Comparison of ENCODE assay signal across 10 mouse cellular contexts in the genomic region with DNA sequence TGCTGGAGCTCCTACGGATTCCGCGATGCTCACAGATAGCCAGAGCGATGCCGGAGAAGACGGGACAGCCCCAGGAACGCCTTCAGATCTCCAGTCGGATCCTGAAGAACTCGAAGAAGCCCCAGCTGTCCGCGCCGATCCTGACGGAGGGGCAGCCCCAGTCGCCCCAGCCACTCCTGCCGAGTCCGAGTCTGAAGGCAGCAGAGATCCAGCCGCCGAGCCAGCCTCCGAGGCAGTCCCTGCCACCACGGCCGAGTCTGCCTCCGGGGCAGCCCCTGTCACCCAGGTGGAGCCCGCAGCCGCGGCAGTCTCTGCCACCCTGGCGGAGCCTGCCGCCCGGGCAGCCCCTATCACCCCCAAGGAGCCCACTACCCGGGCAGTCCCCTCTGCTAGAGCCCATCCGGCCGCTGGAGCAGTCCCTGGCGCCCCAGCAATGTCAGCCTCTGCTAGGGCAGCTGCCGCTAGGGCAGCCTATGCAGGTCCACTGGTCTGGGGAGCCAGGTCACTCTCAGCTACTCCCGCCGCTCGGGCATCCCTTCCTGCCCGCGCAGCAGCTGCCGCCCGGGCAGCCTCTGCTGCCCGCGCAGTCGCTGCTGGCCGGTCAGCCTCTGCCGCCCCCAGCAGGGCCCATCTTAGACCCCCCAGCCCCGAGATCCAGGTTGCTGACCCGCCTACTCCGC. TPM values are rescaled to one million over a fixed set of nuclear protein-coding genes. Genes with fewer than 3 reads are reported as not detected.
DNase-seq lines count a peak whose midpoint lies in the region; ATAC-seq and TF ChIP-seq lines count a peak whose summit lies in the region.
"Had no signal": no experiment of that assay in that cellular context is flagged by ENCODE, and none has a peak within 500 bp of the region (broad histone marks: within the 10 kb centered on the region; RNA-seq: fewer than 3 reads in every experiment).

No protein-coding gene starts in this region.

- H3K9ac ChIP-seq in heart, embryonic 11.5 days (ENCODE audit: low read depth, low read length): no peak overlapping the region
- H3K9ac ChIP-seq in hindbrain, embryonic 11.5 days (ENCODE audit: low read depth, low read length): no peak overlapping the region
- H3K9ac ChIP-seq in liver, postnatal 0 days (replicated peaks): no peak overlapping the region

- H3K4me2 ChIP-seq in heart, embryonic 11.5 days: peak overlapping the region; percentile 75
- H3K4me2 ChIP-seq in hindbrain, embryonic 11.5 days (replicated peaks; ENCODE audit: low read depth, low read length): peak overlapping the region; percentile 47
- H3K4me2 ChIP-seq in liver, postnatal 0 days (ENCODE audit: low read depth, low read length): no peak overlapping the region

- no peak overlapping the region for H3K27ac ChIP-seq in heart, embryonic 11.5 days (ENCODE audit: low read depth, low read length)
- H3K27ac ChIP-seq in hindbrain, embryonic 11.5 days (ENCODE audit: low read depth, low read length): no peak overlapping the region
- no peak overlapping the region for H3K27ac ChIP-seq in liver, postnatal 0 days (ENCODE audit: low read depth)

- H3K4me3 ChIP-seq in heart, embryonic 11.5 days (ENCODE audit: low read depth, low read length): peak overlapping the region; percentile 46
- peak overlapping the region; percentile 78 for H3K4me3 ChIP-seq in G1E (ENCODE audit: low read depth, low read length)
- H3K4me3 ChIP-seq in hindbrain, embryonic 11.5 days (ENCODE audit: low read depth, low read length): peak overlapping the region; percentile 20
- H3K4me3 ChIP-seq in liver, postnatal 0 days (ENCODE audit: low read depth, low read length): 0 out of 2 replicates have a peak overlapping the region, but pooled peaks have one; percentile 13

- H3K4me1 ChIP-seq in heart, embryonic 11.5 days (ENCODE audit: control insufficient read depth, insufficient read depth, low read length): no peaks in the 10 kb centered on the region; the same call in 1 of the 2 replicates
- H3K4me1 ChIP-seq in G1E (ENCODE audit: insufficient read depth, low read depth, low read length): peaks cover 6% of the 10 kb centered on the region
- H3K4me1 ChIP-seq in hindbrain, embryonic 11.5 days (replicated peaks; ENCODE audit: control insufficient read depth, insufficient read depth, low read length): peaks cover 5% of the 10 kb centered on the region; the same call in 1 of the 2 replicates
- no peaks in the 10 kb centered on the region for H3K4me1 ChIP-seq in liver, postnatal 0 days (ENCODE audit: insufficient read depth)

- H3K9me3 ChIP-seq in heart, embryonic 11.5 days (replicated peaks; ENCODE audit: control insufficient read depth, low read length): peaks cover 53% of the 10 kb centered on the region
- peaks cover 48% of the 10 kb centered on the region for H3K9me3 ChIP-seq in G1E (replicated peaks)
- H3K9me3 ChIP-seq in hindbrain, embryonic 11.5 days (ENCODE audit: control insufficient read depth, low read length): peaks cover 21% of the 10 kb centered on the region
- H3K9me3 ChIP-seq in liver, postnatal 0 days (ENCODE audit: low read length): peaks cover 16% of the 10 kb centered on the region

- no peak for DNase-seq in heart, adult 9 months (ENCODE audit: low spot score in 2 of 2)
- DNase-seq in G1E (ENCODE audit: low spot score): no peak
- no peak for DNase-seq in hindbrain, embryonic 11.5 days (ENCODE audit: low spot score)
- no peak for DNase-seq in liver, postnatal 0 days
- DNase-seq in layer of hippocampus, adult 9-11 months: no peak
- DNase-seq in gastrocnemius, adult 18-20 months (ENCODE audit: low spot score): no peak
- no peak for DNase-seq in adrenal gland, adult 18-20 months (ENCODE audit: low spot score in 2 of 2)
- DNase-seq: lung, postnatal 10 days; right cerebral cortex, postnatal 4 days had no signal

- H3K27me3 ChIP-seq in heart, embryonic 11.5 days (ENCODE audit: control insufficient read depth, insufficient read depth, low read length): peaks cover 21% of the 10 kb centered on the region
- no peaks in the 10 kb centered on the region for H3K27me3 ChIP-seq in G1E (ENCODE audit: insufficient read depth, low read length)
- peaks cover 21% of the 10 kb centered on the region for H3K27me3 ChIP-seq in hindbrain, embryonic 11.5 days (ENCODE audit: control insufficient read depth, insufficient read depth, low read length)
- H3K27me3 ChIP-seq in liver, postnatal 0 days (ENCODE audit: insufficient read depth, low read length): peaks cover 45% of the 10 kb centered on the region

- no peak for ATAC-seq in heart, embryonic 11.5 days (replicated peaks; ENCODE audit: insufficient number of reproducible peaks, low FRiP score, low TSS enrichment)
- ATAC-seq in G1E (ENCODE audit: extremely low read depth, insufficient number of reproducible peaks, low FRiP score, poor library complexity, severe bottlenecking): no peak
- ATAC-seq in hindbrain, embryonic 11.5 days (ENCODE audit: low FRiP score): no peak
- ATAC-seq in liver, postnatal 0 days: no peak

- TF ChIP-seq CTCF in G1E (IDR thresholded peaks at IDR 0.05; ENCODE audit: low read depth, low read length): no peak
- TF ChIP-seq CTCF in liver, postnatal 0 days (IDR thresholded peaks at IDR 0.05; ENCODE audit: low read depth): no peak

- H3K36me3 ChIP-seq in heart, embryonic 11.5 days (ENCODE audit: control insufficient read depth, insufficient read depth, low read length): no peaks in the 10 kb centered on the region
- peaks cover 21% of the 10 kb centered on the region for H3K36me3 ChIP-seq in G1E (replicated peaks)
- H3K36me3 ChIP-seq in hindbrain, embryonic 11.5 days (ENCODE audit: control insufficient read depth, insufficient read depth, low read length): no peaks in the 10 kb centered on the region
- no peaks in the 10 kb centered on the region for H3K36me3 ChIP-seq in liver, postnatal 0 days (replicated peaks; ENCODE audit: insufficient read depth, low read length)

- TF ChIP-seq EP300 in liver, postnatal 0 days (IDR thresholded peaks at IDR 0.05; ENCODE audit: low read depth): no peak

- WGBS in heart, embryonic 11.5 days (ENCODE audit: insufficient replicate concordance): 55% methylated on average over 48 of the region's 48 CpGs
- 32% methylated on average over 48 of the region's 48 CpGs for WGBS in hindbrain, embryonic 11.5 days
- 53% methylated on average over 47 of the region's 48 CpGs for whole genome bisulfite sequencing in liver, postnatal 0 days (ENCODE audit: insufficient replicate concordance)

RNA-seq across cellular contexts. Expression of gene Gnas, which starts 15.1 kb away (rescaled TPM):
- 1,095 and 1,127 TPM in 2 replicates for polyA plus RNA-seq in heart, embryonic 11.5 days (2014; fragmentation: Nextera tagmentation; extraction: Ambion mirVana)
- 1,040 and 1,097 TPM in 2 replicates for total RNA-seq in G1E (2014; fragmentation: Nextera tagmentation)
- 452 and 490 TPM in 2 replicates for total RNA-seq in G1E (2017)
- 935 and 1,094 TPM in 2 replicates for polyA plus RNA-seq in G1E (2012)
- polyA plus RNA-seq in hindbrain, embryonic 11.5 days (2014; fragmentation: Nextera tagmentation; extraction: Ambion mirVana): 1,233 and 1,244 TPM in 2 replicates
- polyA plus RNA-seq in liver, postnatal 0 days (2015; fragmentation: Nextera tagmentation; extraction: Ambion mirVana): 332 and 343 TPM in 2 replicates
- total RNA-seq in gastrocnemius, adult 18-20 months (2021): 1,000 to 10,000 TPM; 1,321 to 1,349 TPM
- 1,000 to 10,000 TPM; 2,555 to 2,708 TPM for total RNA-seq in adrenal gland, adult 18-20 months (2021)

RNA-seq across cellular contexts. Expression of gene Gm20721, which starts 47.3 kb away (rescaled TPM):
- 5.6 and 8.6 TPM in 2 replicates for polyA plus RNA-seq in heart, embryonic 11.5 days (2014; fragmentation: Nextera tagmentation; extraction: Ambion mirVana)
- total RNA-seq in G1E (2014; fragmentation: Nextera tagmentation): not detected in 2 replicates
- 8.6 and 9.0 TPM in 2 replicates for total RNA-seq in G1E (2017)
- polyA plus RNA-seq in G1E (2012): 0.99 and 1.3 TPM in 2 replicates
- 17.6 and 22.8 TPM in 2 replicates for polyA plus RNA-seq in hindbrain, embryonic 11.5 days (2014; fragmentation: Nextera tagmentation; extraction: Ambion mirVana)
- polyA plus RNA-seq in liver, postnatal 0 days (2015; fragmentation: Nextera tagmentation; extraction: Ambion mirVana): 1.3 and 2.9 TPM in 2 replicates
- total RNA-seq in gastrocnemius, adult 18-20 months (2021): 1 to 10 TPM; 1.9 TPM
- 1 to 10 TPM; 1.3 to 1.7 TPM for total RNA-seq in adrenal gland, adult 18-20 months (2021)

Comparison
In these comparisons a context has a peak if more than half of its experiments do, and no peak if none do; other contexts are left out.
1. H3K4me3 ChIP-seq: peak in every context shown above with its lines; median percentile 78 in G1E; 46 in heart, embryonic 11.5 days; 20 in hindbrain, embryonic 11.5 days; 13 in liver, postnatal 0 days.